Mouse (Mus musculus): ENCODE results near the gene Ppil6.
A peak's percentile ranks its signal among the peaks of the same experiment; 100 is the strongest.

Gene Ppil6

GRCm38 (mm10) chr10:41489708-41490517 is at the start of gene Ppil6, which contains the start of gene Smpd2:
Ppil6 (plus strand) TSS chr10:41490439.
Smpd2 (minus strand) TSS chr10:41490369.
- DNase-seq (ENCODE audit: low read depth, low spot score), result peak; percentile 76

- DNase-seq (ENCODE audit: low read depth, low spot score), result no peak
These were observed 42.0 kb upstream of the Ppil6 start for GRCm38 (mm10) chr10:41448216-41448615.

GRCm38 (mm10) chr10:41449684-41450083 is 40.6 kb upstream of the Ppil6 start:
- DNase-seq (ENCODE audit: low read depth, low spot score), result no peak

GRCm38 (mm10) chr10:41450137-41450670 is 40.0 kb upstream of the Ppil6 start, which contains the start of gene Zbtb24:
Zbtb24 (plus strand) TSS chr10:41450383.
- DNase-seq (ENCODE audit: low read depth, low spot score), result peak; percentile 83

GRCm38 (mm10) chr10:41450780-41451522 is 39.3 kb upstream of the Ppil6 start:
- no peak for DNase-seq (ENCODE audit: low read depth, low spot score)

- no peak for DNase-seq (ENCODE audit: low read depth, low spot score)
These were observed 38.6 kb upstream of the Ppil6 start for GRCm38 (mm10) chr10:41451656-41452055.

GRCm38 (mm10) chr10:41452791-41453190 is 37.4 kb upstream of the Ppil6 start:
- no peak for DNase-seq (ENCODE audit: low read depth, low spot score)

- no peak for DNase-seq (ENCODE audit: low read depth, low spot score)
These were observed 30.2 kb upstream of the Ppil6 start for GRCm38 (mm10) chr10:41459990-41460389.

GRCm38 (mm10) chr10:41460501-41460900 is 29.7 kb upstream of the Ppil6 start:
- no peak for DNase-seq (ENCODE audit: low read depth, low spot score)

GRCm38 (mm10) chr10:41461057-41461722 is 29.0 kb upstream of the Ppil6 start:
- DNase-seq (ENCODE audit: low read depth, low spot score), result no peak

- no peak for DNase-seq (ENCODE audit: low read depth, low spot score)
These were observed 25.8 kb upstream of the Ppil6 start for GRCm38 (mm10) chr10:41464401-41464955.

GRCm38 (mm10) chr10:41467325-41467724 is 22.9 kb upstream of the Ppil6 start:
- peak; percentile 68 for DNase-seq (ENCODE audit: low read depth, low spot score)

- no peak for DNase-seq (ENCODE audit: low read depth, low spot score)
These were observed 19.5 kb upstream of the Ppil6 start for GRCm38 (mm10) chr10:41470693-41471092.

- DNase-seq (ENCODE audit: low read depth, low spot score), result no peak
These were observed 17.7 kb upstream of the Ppil6 start for GRCm38 (mm10) chr10:41472534-41472933.

- no peak for DNase-seq (ENCODE audit: low read depth, low spot score)
These were observed 17.2 kb upstream of the Ppil6 start for GRCm38 (mm10) chr10:41472962-41473481.

GRCm38 (mm10) chr10:41473782-41474468 is 16.3 kb upstream of the Ppil6 start:
- no peak for DNase-seq (ENCODE audit: low read depth, low spot score)

- no peak for DNase-seq (ENCODE audit: low read depth, low spot score)
These were observed 15.3 kb upstream of the Ppil6 start for GRCm38 (mm10) chr10:41474981-41475391.

GRCm38 (mm10) chr10:41476171-41477017 is 13.8 kb upstream of the Ppil6 start, which contains the start of gene Mical1:
Mical1 (plus strand) TSS chr10:41476314.
- no peak for DNase-seq (ENCODE audit: low read depth, low spot score)

- DNase-seq (ENCODE audit: low read depth, low spot score), result no peak
These were observed 13.3 kb upstream of the Ppil6 start for GRCm38 (mm10) chr10:41477018-41477277.
